Mouse (Mus musculus) liver, embryonic 14.5 days (tissue): ENCODE measurements around the gene Alg14. TPM values are rescaled to one million over a fixed set of nuclear protein-coding genes. Genes with fewer than 3 reads are reported as not detected.

Source experiments
- ATAC-seq: fragments of 200-750 bp; cut with Nextera tagmentation; 2 replicates; pipeline ENCODE4 v1.8.0; 2017; ENCODE audit warnings: moderate number of reproducible peaks, mild to moderate bottlenecking, moderate library complexity; ENCODE audit not compliant: insufficient read depth
- DNase-seq, 3 experiments: peaks; one replicate each; pipeline ENCODE4 v3.0.0-alpha.2; 2012 to 2013; ENCODE audit warnings: low read depth in 3 of 3, low spot score in 3 of 3
- H3K27ac ChIP-seq: fragments of 300-500 bp; sonication (generic); 2 replicates; pipeline ENCODE4 v1.5.1; 2014; ENCODE audit warnings: moderate library complexity, mild to moderate bottlenecking, control low read depth, inconsistent platforms
- H3K27me3 ChIP-seq: fragments of 300-500 bp; sonication (generic); 2 replicates; pipeline ENCODE4 v1.6.1; 2014; ENCODE audit warnings: mild to moderate bottlenecking, low read length, moderate library complexity; ENCODE audit not compliant: control insufficient read depth, insufficient read depth
- H3K36me3 ChIP-seq: fragments of 300-500 bp; sonication (generic); replicated peaks from 2 replicates; pipeline ENCODE4 v1.6.1; 2014; ENCODE audit warnings: low read depth; ENCODE audit not compliant: control insufficient read depth, insufficient read depth
- H3K4me1 ChIP-seq, 2 experiments: fragments of 200-500 bp in 1 of 2; fragments of 300-500 bp in 1 of 2; sonication (generic) in 1 of 2; replicated peaks; 2 replicates each; pipeline ENCODE4 v1.6.1; 2012 to 2014; ENCODE audit warnings: antibody characterized with exemption in 1 of 2, inconsistent platforms in 1 of 2, low read length in 1 of 2; ENCODE audit not compliant: control insufficient read depth in 2 of 2, insufficient read depth in 2 of 2
- H3K4me2 ChIP-seq: fragments of 300-500 bp; sonication (generic); 2 replicates; pipeline ENCODE4 v1.6.1; 2014; ENCODE audit warnings: low read depth, mild to moderate bottlenecking, control low read depth, moderate library complexity
- H3K4me3 ChIP-seq, 2 experiments: fragments of 200-500 bp in 1 of 2; fragments of 300-500 bp in 1 of 2; sonication (generic) in 1 of 2; 2 replicates each; pipeline ENCODE4 v1.5.1; 2012 to 2014; ENCODE audit warnings: low read depth in 2 of 2, low read length in 2 of 2, mild to moderate bottlenecking in 2 of 2, control low read depth in 1 of 2, inconsistent platforms in 1 of 2, moderate library complexity in 1 of 2; ENCODE audit not compliant: insufficient read depth in 1 of 2
- H3K9ac ChIP-seq: fragments of 300-500 bp; sonication (generic); replicated peaks from 2 replicates; pipeline ENCODE4 v1.6.1; 2014; ENCODE audit warnings: mild to moderate bottlenecking, control low read depth, moderate library complexity
- H3K9me3 ChIP-seq: fragments of 300-500 bp; sonication (generic); 2 replicates; pipeline ENCODE4 v1.6.1; 2016; ENCODE audit warnings: low read length, mixed read lengths; ENCODE audit not compliant: control insufficient read depth
- CTCF ChIP-seq: IDR thresholded peaks from 2 replicates; pipeline ENCODE4 v1.5.1; 2016; ENCODE audit warnings: antibody characterized with exemption, low read depth, control low read depth
- EP300 ChIP-seq: IDR thresholded peaks from 2 replicates; pipeline ENCODE4 v1.6.1; 2016; ENCODE audit warnings: antibody characterized with exemption, low read depth
- WGBS: fragments of 180-500 bp; shearing (Covaris S2); extraction: QIAGEN DNeasy Blood & Tissue Kit; methylation state at CpG from one replicate; pipeline ENCODE4 v1.1.7; 2014; ENCODE audit not compliant: insufficient replicate concordance; 5-methylcytosine and 5-hydroxymethylcytosine counted together
- polyA plus RNA-seq, 2 experiments: library from polyadenylated mRNA; depleted of rRNA in 1 of 2; stranded (reverse) in 1 of 2; unstranded in 1 of 2; fragments of >200 nt; fragmentation: Nextera tagmentation in 1 of 2; extraction: Ambion mirVana in 1 of 2; gene quantifications; 2 replicates each; pipeline versions ENCODE4 v1.2.1 to v1.2.3; 2012 to 2014

The Alg14 gene
- polyA plus RNA-seq, 2 experiments = 6.5 to 18.8 TPM

DNA sequence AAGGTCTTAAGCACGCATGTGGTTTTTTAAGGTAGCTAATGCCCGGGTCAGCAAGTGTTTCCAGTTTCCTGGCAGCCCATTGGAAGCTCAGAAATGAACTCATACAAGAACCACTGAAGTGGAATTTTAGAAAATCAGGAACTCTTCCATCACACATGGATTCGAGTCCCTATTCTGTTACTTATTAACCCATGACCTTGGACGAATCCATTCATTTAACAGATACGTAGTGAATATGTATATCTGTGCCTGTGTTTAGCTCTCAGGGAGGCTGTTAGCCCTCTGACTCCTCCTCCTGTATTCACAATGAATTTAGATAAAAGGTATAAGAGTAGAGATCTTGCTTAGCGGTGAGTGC is 54.0 kb downstream of the Alg14 start:
- WGBS = 43% methylated on average over 6 of the region's 6 CpGs
- DNase-seq (no peak), ATAC-seq (peak; percentile 27; the same call in 1 of the 2 replicates)
- Histone ChIP-seq H3K4me1 (peaks cover 3 to 15% of the 10 kb centered on the region in 2 experiments; a peak in 3 of 4 replicates), H3K9ac (no peak overlapping the region), H3K4me2 (no peak overlapping the region), H3K9me3 (no peaks in the 10 kb centered on the region), H3K4me3 (no peak overlapping the region), H3K27me3 (no peaks in the 10 kb centered on the region), H3K36me3 (no peaks in the 10 kb centered on the region), H3K27ac (no peak overlapping the region)
- TF ChIP-seq CTCF = no peak
- TF ChIP-seq EP300 = no peak

DNA sequence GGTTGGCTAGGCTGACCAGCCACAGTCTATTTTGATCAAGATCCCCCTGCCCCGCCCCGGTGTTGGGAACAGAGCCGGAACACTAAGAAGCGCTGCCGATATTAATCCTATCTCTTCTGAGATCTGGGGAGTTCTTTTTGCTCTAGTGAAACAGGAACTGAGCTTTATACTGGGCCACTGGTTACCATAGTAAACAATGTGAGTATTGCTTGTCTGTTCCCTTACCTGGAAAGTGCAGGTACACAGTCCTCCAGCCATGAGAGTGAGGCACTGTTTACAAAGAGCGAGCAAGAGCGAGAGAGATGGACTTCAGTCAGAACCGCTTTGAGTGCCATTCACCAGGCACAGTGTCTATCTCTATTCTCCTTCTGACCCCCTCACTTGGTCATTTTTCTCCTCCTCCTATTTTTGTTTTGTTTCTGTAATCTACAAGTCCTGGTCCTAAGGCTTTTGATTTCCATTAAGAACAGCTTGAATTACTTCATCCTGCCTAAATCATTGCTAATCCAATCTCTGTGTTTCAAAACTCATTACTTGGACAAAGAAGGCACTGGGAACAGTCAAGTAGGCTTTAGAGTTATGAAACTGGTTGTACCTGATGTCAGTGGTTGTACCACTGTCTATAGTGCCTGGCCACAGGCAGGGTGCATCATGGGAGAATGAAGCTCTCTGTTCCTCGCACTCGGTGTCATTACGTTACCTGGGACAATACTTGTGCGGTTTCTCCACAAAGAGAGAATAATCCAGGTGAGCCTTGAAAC is 55.1 kb downstream of the Alg14 start:
- Histone ChIP-seq H3K4me2 (no peak overlapping the region), H3K27me3 (no peaks in the 10 kb centered on the region), H3K9me3 (no peaks in the 10 kb centered on the region), H3K4me1 (peaks cover 3 to 18% of the 10 kb centered on the region in 2 experiments; a peak in 3 of 4 replicates), H3K9ac (no peak overlapping the region), H3K36me3 (no peaks in the 10 kb centered on the region), H3K4me3 (no peak overlapping the region), H3K27ac (no peak overlapping the region; the same call in 1 of the 2 replicates)
- peak; percentile 52 for ATAC-seq
- peak in 1 of 3 experiments; percentile 24 for DNase-seq
- no peak for TF ChIP-seq CTCF
- TF ChIP-seq EP300 = no peak
- WGBS = 57% methylated on average over 12 of the region's 12 CpGs

DNA sequence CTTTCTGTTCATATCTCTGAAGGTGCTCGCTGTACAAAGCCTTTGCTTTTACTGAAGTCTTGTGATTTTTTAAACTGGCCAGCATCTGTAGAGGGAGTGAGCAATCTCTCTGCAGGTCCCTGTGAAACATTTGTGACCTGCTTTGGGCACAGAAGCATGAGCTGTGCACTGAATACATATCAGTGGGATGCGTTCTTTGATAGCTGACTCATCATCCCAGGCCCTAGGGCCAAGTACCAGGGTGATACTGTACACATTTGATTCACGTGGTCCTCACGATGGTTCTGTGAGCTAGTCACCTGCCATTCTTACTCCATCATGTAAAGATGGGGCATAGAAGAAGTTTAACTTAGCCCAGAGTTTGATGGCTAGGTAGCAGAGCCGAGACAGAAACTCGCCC is 57.2 kb downstream of the Alg14 start:
- no peaks in the 10 kb centered on the region for H3K36me3 ChIP-seq
- ATAC-seq (no peak), DNase-seq (no peak)
- 72% methylated on average over 6 of the region's 6 CpGs for WGBS
- H3K4me1 ChIP-seq = peaks cover 3 to 18% of the 10 kb centered on the region in 2 experiments; a peak in 3 of 4 replicates
- H3K9me3 ChIP-seq = no peaks in the 10 kb centered on the region
- TF ChIP-seq EP300 (no peak), CTCF (no peak)
- H3K27ac ChIP-seq = no peak overlapping the region
- no peaks in the 10 kb centered on the region for H3K27me3 ChIP-seq
- H3K4me3 ChIP-seq = no peak overlapping the region
- no peak overlapping the region for H3K4me2 ChIP-seq
- H3K9ac ChIP-seq = no peak overlapping the region

DNA sequence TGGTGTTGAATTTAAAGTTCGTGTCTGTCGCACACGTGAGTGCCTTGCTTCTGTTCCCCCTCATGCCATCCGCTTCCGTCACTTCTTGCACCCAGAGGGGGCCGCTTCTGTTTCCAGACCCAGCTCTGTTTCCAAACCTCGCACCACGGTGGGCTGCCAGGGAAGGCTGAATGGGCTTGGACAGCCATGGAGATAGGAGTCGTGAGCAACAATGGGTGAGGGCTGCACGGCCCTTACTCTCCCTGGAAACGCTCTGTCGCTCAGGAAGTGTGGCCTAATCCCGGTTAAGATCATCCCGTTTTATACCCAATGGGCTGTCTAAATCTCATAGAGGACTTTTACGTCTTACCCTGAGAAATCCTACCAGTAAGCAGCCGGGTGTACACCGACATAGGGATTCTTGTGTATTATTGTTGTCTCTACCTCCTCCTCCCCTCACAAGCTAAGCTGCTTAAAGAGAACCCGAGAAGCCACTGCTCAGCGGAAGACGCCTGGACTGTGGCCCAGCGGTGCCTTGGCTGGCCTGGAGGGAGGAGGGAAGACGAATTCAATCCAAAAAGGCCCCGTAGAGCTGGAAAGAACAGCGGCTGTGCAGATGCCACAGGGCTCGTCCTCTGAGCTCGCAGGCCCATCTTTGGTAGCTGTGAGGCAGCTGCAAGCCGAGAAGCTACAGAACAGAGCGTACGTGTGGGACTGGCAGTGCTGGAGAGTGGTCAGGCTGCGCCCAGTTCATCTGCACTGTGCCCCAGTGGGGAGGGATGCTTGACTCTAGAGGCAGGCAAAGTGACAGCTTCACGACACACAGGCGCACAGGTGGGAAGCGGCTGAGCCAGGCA is 58.0 kb downstream of the Alg14 start:
- Histone ChIP-seq H3K27ac (no peak overlapping the region), H3K9ac (no peak overlapping the region), H3K9me3 (no peaks in the 10 kb centered on the region), H3K4me2 (no peak overlapping the region), H3K4me1 (peaks cover 3 to 16% of the 10 kb centered on the region in 2 experiments; a peak in 3 of 4 replicates), H3K27me3 (no peaks in the 10 kb centered on the region), H3K4me3 (no peak overlapping the region), H3K36me3 (no peaks in the 10 kb centered on the region)
- ATAC-seq = no peak
- TF ChIP-seq CTCF (no peak), EP300 (no peak)
- WGBS = 79% methylated on average over 33 of the region's 33 CpGs
- DNase-seq = no peak

DNA sequence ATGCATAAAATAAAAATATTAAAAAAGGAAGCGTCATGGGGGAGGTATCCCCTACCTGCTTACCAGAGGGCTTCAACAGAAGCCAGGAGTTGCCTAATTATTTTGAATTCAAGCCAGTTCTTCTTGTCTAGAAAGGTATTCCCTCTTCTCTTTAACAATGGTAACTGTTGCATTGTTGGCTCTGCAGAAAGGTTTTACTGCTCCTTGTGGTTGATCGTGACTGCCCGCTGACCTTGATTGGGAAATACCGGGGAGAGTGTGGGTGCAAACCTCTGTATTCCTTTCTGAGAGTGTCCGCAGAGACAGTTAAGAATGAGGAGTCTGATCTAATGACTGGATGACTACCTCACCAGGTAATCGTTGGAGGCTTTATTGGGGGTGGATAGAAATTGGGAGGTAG is 59.7 kb downstream of the Alg14 start:
- Histone ChIP-seq H3K4me1 (peaks cover 3 to 6% of the 10 kb centered on the region in 2 experiments; a peak in 2 of 4 replicates), H3K27ac (no peak overlapping the region), H3K9ac (no peak overlapping the region), H3K4me3 (no peak overlapping the region), H3K27me3 (no peaks in the 10 kb centered on the region), H3K9me3 (no peaks in the 10 kb centered on the region), H3K36me3 (no peaks in the 10 kb centered on the region), H3K4me2 (no peak overlapping the region)
- DNase-seq (no peak), ATAC-seq (no peak)
- TF ChIP-seq CTCF (no peak), EP300 (no peak)
- 71% methylated on average over 6 of the region's 6 CpGs for WGBS
